Mouse (Mus musculus): ENCODE results near the gene BC005624. TPM values are rescaled to one million over a fixed set of nuclear protein-coding genes. Genes with fewer than 3 reads are reported as not detected.

BC005624 gene
- polyA plus RNA-seq, 1 experiment: 43.6 TPM

- no peaks in the 10 kb centered on the region for H3K36me3 ChIP-seq (ENCODE audit: control insufficient read depth, insufficient read depth, low read length, poor library complexity, severe bottlenecking)
- peak overlapping the region; percentile 27; the same call in 1 of the 2 replicates for H3K27ac ChIP-seq (ENCODE audit: insufficient read depth, low read length)
- H3K9ac ChIP-seq (ENCODE audit: low read depth, poor library complexity, severe bottlenecking): no peak overlapping the region
- no peaks in the 10 kb centered on the region for H3K4me1 ChIP-seq (ENCODE audit: control insufficient read depth, insufficient read depth, low read length)
- H3K4me3 ChIP-seq (ENCODE audit: low read depth, low read length): no peak overlapping the region
- H3K9me3 ChIP-seq (replicated peaks; ENCODE audit: control insufficient read depth, insufficient read depth, low read length, poor library complexity, severe bottlenecking): no peaks in the 10 kb centered on the region
- H3K27me3 ChIP-seq (ENCODE audit: control insufficient read depth, insufficient read depth, low read length, poor library complexity, severe bottlenecking): no peaks in the 10 kb centered on the region
- no peak for TF ChIP-seq EP300 (IDR thresholded peaks at IDR 0.05; ENCODE audit: insufficient read depth, low read depth, low read length)
- peak; percentile 20 for TF ChIP-seq POLR2A (IDR thresholded peaks at IDR 0.05; ENCODE audit: insufficient read depth, low read length)
- TF ChIP-seq CTCF (IDR thresholded peaks at IDR 0.05; ENCODE audit: low read depth, low read length): no peak
Observed at GRCm38 (mm10) chr2:30985111-30986020, 3.4 kb upstream of the BC005624 start.

DNA sequence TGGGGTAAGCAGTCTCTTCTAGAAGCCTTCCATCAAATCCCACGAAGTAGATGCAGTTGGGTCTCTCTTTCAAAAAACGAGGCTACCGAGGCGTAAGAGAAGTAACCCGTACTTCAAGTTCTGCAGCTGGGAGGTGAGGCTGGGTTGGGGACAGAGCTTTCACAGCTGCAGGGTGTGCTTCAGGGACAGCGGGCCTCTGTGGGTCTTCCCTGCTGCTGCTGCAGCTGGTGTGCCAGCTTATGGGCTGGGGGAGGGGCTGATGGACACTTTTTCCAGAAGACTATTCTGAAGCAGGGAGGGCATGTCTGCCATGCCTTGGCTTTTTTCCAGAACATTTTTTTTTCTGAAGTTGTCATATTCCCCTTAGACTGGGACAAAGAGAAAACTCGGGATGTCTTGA is 1.0 kb upstream of the BC005624 start:
- H3K4me3 ChIP-seq (ENCODE audit: low read depth, low read length): no peak overlapping the region
- no peaks in the 10 kb centered on the region for H3K36me3 ChIP-seq (ENCODE audit: control insufficient read depth, insufficient read depth, low read length, poor library complexity, severe bottlenecking)
- TF ChIP-seq POLR2A (IDR thresholded peaks at IDR 0.05; ENCODE audit: insufficient read depth, low read length): no peak
- TF ChIP-seq EP300 (IDR thresholded peaks at IDR 0.05; ENCODE audit: insufficient read depth, low read depth, low read length): no peak
- no peak for TF ChIP-seq CTCF (IDR thresholded peaks at IDR 0.05; ENCODE audit: low read depth, low read length)
- no peaks in the 10 kb centered on the region for H3K4me1 ChIP-seq (ENCODE audit: control insufficient read depth, insufficient read depth, low read length)
- no peak overlapping the region for H3K27ac ChIP-seq (ENCODE audit: insufficient read depth, low read length)
- H3K27me3 ChIP-seq (ENCODE audit: control insufficient read depth, insufficient read depth, low read length, poor library complexity, severe bottlenecking): no peaks in the 10 kb centered on the region
- H3K9ac ChIP-seq (ENCODE audit: low read depth, poor library complexity, severe bottlenecking): peak overlapping the region; percentile 20; the same call in 1 of the 2 replicates
- no peaks in the 10 kb centered on the region for H3K9me3 ChIP-seq (replicated peaks; ENCODE audit: control insufficient read depth, insufficient read depth, low read length, poor library complexity, severe bottlenecking)

DNA sequence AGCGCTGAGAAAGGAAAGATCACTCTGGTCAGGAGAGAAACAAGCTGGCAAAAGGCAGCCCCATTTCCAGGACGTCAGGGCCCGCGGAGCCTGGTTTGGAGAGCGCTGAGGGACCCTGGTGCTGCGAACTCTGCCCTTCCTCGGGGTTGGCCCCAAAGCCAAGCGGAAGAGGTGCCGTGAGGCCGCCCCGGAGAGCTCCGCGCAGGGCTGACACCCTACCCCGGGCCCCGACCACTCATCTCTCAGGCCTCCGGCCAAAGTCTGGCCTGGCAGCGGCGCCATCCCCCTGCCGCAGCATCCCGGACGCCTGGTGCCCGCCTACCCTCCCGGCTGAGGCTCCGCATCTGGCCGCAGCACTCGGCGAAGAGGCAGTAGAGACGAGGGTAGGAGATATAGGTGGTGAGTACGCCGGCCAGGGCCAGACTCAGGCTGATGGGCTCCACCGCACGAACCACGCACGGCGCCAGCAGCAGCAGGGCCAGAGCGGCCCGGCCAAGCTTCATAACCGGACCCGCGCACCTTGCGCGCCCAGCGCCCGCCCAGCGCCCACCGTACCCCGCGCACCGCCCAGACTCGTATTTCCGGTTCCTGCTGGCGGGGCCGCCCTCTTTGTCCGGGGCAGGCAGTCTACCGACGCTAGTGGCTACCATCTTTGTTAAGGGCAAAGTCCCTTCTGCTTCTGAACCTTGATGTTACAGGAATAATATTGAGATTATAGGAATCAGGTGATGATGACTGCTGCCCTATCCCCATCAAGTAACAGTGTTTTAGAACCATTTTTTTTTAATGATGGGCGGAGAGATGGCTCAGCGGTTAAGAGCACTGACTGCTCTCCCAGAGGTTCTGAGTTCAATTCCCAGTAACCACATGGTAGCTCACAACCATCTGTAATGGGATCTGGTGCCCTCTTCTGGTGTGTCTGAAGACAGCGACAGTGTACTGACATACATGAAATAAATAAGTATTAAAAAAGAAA is 14.4 kb downstream of the BC005624 start, which contains the start of gene Tor1a:
Gene Tor1a (minus strand): TSS at position 582 of the 976 bp plus-strand sequence.
- Histone ChIP-seq H3K36me3 (ENCODE audit: control insufficient read depth, insufficient read depth, low read length, poor library complexity, severe bottlenecking) (peaks cover 16% of the 10 kb centered on the region), H3K27ac (ENCODE audit: insufficient read depth, low read length) (no peak within 1 kb of the TSS)

GRCm38 (mm10) chr2:30966826-30967225 is 15.2 kb downstream of the BC005624 start:
- Histone ChIP-seq H3K9me3 (replicated peaks; ENCODE audit: control insufficient read depth, insufficient read depth, low read length, poor library complexity, severe bottlenecking) (no peaks in the 10 kb centered on the region), H3K4me3 (ENCODE audit: low read depth, low read length) (peak overlapping the region; percentile 84), H3K27me3 (ENCODE audit: control insufficient read depth, insufficient read depth, low read length, poor library complexity, severe bottlenecking) (no peaks in the 10 kb centered on the region), H3K4me1 (ENCODE audit: control insufficient read depth, insufficient read depth, low read length) (no peaks in the 10 kb centered on the region), H3K9ac (ENCODE audit: low read depth, poor library complexity, severe bottlenecking) (peak overlapping the region; percentile 72), H3K27ac (ENCODE audit: insufficient read depth, low read length) (no peak overlapping the region), H3K36me3 (ENCODE audit: control insufficient read depth, insufficient read depth, low read length, poor library complexity, severe bottlenecking) (peaks cover 18% of the 10 kb centered on the region)
- no peak for TF ChIP-seq CTCF (IDR thresholded peaks at IDR 0.05; ENCODE audit: low read depth, low read length)
- no peak for TF ChIP-seq POLR2A (IDR thresholded peaks at IDR 0.05; ENCODE audit: insufficient read depth, low read length)
- TF ChIP-seq EP300 (IDR thresholded peaks at IDR 0.05; ENCODE audit: insufficient read depth, low read depth, low read length): no peak

More for the DNA sequence above, 14.4 kb downstream of the BC005624 start, which contains the start of gene Tor1a:
- Histone ChIP-seq H3K9me3 (replicated peaks; ENCODE audit: control insufficient read depth, insufficient read depth, low read length, poor library complexity, severe bottlenecking) (no peaks in the 10 kb centered on the region), H3K4me1 (ENCODE audit: control insufficient read depth, insufficient read depth, low read length) (no peaks in the 10 kb centered on the region), H3K27me3 (ENCODE audit: control insufficient read depth, insufficient read depth, low read length, poor library complexity, severe bottlenecking) (no peaks in the 10 kb centered on the region), H3K4me3 (ENCODE audit: low read depth, low read length) (peak within 1 kb of the TSS; percentile 84), H3K9ac (ENCODE audit: low read depth, poor library complexity, severe bottlenecking) (peak within 1 kb of the TSS; percentile 72)
- TF ChIP-seq POLR2A (IDR thresholded peaks at IDR 0.05; ENCODE audit: insufficient read depth, low read length) (peak; percentile 84), EP300 (IDR thresholded peaks at IDR 0.05; ENCODE audit: insufficient read depth, low read depth, low read length) (0 out of 2 replicates have a peak, but pooled peaks have one; percentile 16), CTCF (IDR thresholded peaks at IDR 0.05; ENCODE audit: low read depth, low read length) (no peak)

DNA sequence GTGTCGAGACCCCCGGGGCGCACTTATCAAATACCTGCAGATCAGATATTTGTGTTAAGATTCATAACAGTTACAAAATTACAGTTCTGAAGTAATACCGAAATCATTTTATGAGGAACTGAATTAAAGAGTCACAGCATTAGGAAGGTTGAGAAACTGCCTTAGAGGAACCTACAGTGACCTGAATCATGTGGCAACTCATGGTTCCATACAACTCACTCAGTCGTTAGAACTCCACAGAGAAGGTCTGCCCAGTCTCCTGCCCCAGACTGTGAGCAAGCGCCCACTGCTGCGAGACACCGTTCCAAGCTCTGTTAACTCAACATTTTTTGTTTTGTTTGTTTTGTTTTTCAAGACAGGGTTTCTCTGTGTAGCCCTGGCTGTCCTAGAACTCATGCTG is 16.4 kb downstream of the BC005624 start:
- Histone ChIP-seq H3K9me3 (replicated peaks; ENCODE audit: control insufficient read depth, insufficient read depth, low read length, poor library complexity, severe bottlenecking) (no peaks in the 10 kb centered on the region), H3K27me3 (ENCODE audit: control insufficient read depth, insufficient read depth, low read length, poor library complexity, severe bottlenecking) (no peaks in the 10 kb centered on the region), H3K4me1 (ENCODE audit: control insufficient read depth, insufficient read depth, low read length) (no peaks in the 10 kb centered on the region), H3K9ac (ENCODE audit: low read depth, poor library complexity, severe bottlenecking) (no peak overlapping the region), H3K36me3 (ENCODE audit: control insufficient read depth, insufficient read depth, low read length, poor library complexity, severe bottlenecking) (peaks cover 23% of the 10 kb centered on the region), H3K27ac (ENCODE audit: insufficient read depth, low read length) (no peak overlapping the region), H3K4me3 (ENCODE audit: low read depth, low read length) (no peak overlapping the region)
- TF ChIP-seq EP300 (IDR thresholded peaks at IDR 0.05; ENCODE audit: insufficient read depth, low read depth, low read length) (no peak), POLR2A (IDR thresholded peaks at IDR 0.05; ENCODE audit: insufficient read depth, low read length) (no peak), CTCF (IDR thresholded peaks at IDR 0.05; ENCODE audit: low read depth, low read length) (no peak)
